Mouse (Mus musculus) naive thymus-derived CD4-positive, alpha-beta T cell, adult 5 months (primary cell): Measurements from ENCODE around the gene Gm10181. TPM values are rescaled to one million over a fixed set of nuclear protein-coding genes. Genes with fewer than 3 reads are reported as not detected.

Experiments
- polyA plus RNA-seq: library from polyadenylated mRNA; unstranded; fragments of 100-300 nt; shearing (Covaris generic); gene quantifications from one replicate; pipeline ENCODE4 v1.2.1, GENCODE M21; 2017

Gene Gm10181
- not detected for polyA plus RNA-seq

DNA sequence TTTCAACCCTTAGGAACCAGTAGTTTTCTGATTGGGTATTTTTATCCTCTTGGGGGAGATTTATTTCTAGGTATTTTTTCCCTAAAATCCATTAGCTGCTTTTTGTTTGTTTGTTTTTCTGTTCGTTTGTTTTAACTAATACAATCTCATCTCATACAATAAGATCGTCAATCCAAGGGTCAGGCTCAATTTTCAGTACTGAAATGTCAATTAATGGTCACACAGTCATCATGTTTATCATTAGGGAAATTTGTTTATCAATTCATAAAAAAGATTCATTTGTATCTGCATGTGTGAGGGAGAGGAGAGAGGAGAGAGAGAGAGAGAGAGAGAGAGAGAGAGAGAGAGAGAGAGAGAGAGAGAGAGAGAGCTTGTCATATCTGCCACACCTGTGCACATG is at the start of gene Gm10181:
Gm10181 (plus strand) TSS at position 301 of the 400 bp plus-strand sequence.

Other genes starting within 250 kb of the Gm10181 start
- 122 TPM for gene Herpud2, start 62.4 kb downstream of the Gm10181 start, polyA plus RNA-seq
- gene Sept7, start 163.0 kb downstream of the Gm10181 start, polyA plus RNA-seq = 253 TPM